Mouse (Mus musculus): ENCODE data around the gene Gm14412.
"Not testable (repeated sequence)": the region's sequence is repeated elsewhere in the genome, so short reads cannot be mapped to it uniquely, and the experiment has no call there.

Gene Gm14412

DNA sequence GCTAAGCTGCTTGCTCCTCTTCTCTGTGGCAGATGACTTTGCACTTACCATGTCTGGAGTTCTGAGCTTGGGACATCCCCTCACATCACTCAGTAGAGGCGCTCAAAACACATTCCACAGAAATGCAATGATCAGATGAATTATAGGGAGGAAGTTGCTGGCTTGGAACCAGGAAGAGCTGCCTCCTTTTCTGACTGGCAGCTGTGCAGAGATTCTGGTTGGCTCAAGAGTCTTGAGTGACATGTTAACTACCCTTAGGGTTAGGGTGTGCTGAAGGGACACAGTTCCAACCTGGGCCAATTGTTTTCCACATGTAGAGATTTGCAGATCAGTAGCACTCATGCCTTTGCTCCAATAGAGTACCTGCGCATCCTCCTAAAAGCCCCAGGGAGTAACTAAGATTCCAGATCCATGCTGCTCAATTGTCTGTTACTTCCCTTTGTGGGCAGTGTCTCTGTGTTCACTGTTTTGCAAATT, at the start of gene Gm14412:
TSS of gene Gm14412 (minus strand) at position 51 of the 477 bp plus-strand sequence.
- DNase-seq (ENCODE audit: low spot score): not testable (repeated sequence)

DNA sequence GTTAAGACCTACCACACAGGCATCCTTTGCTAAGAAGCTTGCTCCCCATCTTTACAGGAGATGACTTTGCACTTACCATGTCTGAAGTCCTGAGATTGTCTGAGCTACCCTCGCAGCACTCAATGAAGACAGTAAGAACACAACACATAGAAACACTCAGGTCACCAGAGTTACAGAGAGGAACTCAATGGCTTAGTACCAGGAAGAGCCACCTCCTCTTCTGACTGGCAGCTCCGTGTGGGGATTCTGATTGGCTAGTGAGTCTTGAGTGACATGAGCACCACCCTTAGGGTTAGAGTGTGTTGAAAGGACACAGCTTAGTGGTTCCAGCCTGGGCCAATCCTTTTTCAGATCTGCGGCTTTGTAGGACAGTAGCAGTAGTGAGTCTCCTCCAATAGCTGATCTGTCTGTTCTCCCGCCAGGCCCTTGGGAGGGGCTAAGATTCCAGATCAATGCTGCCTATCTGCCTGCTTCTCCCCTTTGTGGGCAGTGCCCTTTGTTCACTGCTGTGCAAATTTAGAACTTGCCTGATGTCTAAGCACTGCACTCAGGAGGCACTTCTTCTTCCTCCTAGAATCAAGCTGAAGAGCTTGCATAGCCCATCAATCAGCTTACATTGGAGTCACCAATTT, 5.7 kb upstream of the Gm14412 start:
- DNase-seq (ENCODE audit: low spot score): not testable (repeated sequence)

DNA sequence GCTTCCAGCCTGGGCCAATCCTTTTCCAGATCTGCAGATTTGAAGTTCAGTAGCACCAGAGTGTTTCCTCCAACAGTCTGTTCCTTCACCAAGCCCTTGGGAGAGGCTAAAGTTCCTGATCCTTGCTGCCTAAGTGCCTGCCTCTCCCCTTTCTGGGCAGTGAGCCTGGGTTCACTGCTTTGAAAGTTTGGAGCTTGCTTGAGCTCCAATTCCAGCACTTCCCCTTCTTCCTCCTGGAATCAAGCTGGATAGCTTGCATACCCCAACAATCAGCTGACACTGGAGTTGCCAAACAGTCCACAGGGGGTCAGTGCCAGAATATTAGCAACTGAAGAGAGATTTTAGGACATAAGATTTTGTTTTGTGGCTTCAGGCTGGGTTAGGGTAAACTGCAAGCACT, 2.7 kb downstream of the Gm14412 start:
- DNase-seq (ENCODE audit: low spot score): not testable (repeated sequence)

DNA sequence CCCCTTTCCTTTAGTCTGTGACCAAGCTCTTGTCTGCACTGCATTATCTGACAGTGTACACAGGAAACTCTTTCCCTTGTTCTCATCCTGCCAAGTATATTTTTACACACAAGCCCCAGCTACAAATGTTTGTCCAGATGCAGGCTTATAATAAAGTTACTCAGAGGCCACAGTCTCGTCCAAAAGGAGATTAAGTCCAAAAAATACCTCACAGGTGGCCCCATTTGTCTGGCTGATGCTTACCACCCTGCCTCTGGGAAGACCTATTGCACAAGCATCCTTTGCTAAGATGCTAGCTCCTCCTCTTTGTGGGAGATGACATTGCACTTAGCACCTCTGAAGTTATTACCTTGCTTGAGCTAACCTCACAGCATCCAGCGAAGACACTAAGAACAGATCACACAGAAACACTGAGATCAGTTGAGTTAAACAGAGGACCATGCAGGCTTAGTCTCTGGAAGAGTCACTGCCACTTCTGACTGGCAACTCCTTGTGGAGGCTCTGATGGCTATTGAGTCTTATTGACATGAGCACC, 3.3 kb downstream of the Gm14412 start:
- not testable (repeated sequence) for DNase-seq (ENCODE audit: low spot score)

DNA sequence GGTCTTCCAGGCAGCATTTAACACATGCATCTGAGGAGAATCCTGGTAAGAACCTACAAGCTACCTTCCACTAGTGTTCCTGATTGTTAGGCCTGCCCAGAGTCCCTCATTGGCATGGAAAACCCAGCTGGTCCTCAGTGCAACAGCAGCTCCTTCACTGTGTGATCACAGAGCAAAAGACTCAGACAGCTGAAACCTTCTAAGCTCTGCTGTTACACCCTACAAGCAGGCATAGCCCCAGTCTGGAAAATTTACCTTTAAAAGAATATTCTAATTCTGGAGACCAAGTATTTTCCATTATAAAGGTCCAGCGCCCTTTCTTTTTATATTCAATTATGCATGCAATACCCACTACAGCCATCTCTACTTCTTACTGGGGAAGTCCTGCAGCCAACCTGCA, 5.1 kb downstream of the Gm14412 start:
- DNase-seq (ENCODE audit: low spot score): no peak

DNA sequence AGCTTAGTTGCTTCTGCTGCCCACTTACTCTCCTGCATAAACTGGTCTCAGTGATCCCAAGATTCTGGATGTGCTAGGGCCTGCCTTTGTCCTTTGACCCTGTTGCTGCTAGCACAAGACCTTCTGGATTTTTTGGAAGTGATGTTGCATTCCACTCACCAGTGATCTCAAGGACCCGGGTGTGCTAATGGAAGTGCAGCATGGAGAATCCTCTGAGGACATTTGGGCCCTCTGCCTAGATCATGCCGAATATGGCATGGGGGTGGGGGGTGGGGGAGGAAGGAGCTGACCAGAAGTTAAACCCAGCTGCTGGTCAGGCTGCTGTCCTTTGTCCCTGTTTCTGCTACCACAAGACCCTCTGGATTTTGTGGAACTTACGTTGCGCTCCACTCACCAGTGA, 14.5 kb downstream of the Gm14412 start:
- DNase-seq (ENCODE audit: low spot score): not testable (repeated sequence)

DNA sequence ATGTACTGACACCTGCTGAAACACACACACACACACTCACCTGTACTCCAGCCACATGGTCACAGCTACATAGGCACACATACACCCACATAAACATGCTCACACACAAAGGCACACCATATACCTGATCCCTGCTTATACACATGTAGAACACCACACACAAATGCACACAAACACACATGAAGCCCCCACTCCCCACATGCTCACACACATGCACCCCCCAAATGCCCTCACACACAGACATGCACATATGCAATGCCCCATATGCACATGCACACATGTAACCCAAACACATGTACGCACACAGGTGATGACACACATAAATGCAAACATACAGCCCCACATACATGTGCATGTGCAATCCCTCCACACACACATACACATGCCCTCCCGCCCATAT, 19.1 kb downstream of the Gm14412 start:
- DNase-seq (ENCODE audit: low spot score): not testable (repeated sequence)

DNA sequence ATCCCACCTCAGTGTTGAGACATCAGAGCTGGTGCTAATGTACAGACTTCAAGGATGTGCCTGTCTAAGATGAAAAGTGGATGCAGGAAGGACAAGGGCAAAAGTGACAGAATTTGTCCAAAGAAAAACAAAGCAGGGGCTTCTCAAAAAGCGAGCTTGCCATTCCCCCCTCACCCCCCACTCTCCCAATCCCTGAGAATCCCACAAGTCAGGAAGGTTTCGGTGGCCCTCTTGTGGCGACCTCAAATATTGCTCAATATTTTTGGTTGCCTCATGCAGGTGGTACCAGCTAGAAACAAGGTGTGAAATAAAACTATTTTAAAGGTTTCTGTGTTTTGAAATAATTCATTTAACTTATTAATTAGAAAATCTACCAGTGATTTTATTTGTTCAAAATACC, 40.4 kb downstream of the Gm14412 start:
- DNase-seq (ENCODE audit: low spot score): not testable (repeated sequence)

DNA sequence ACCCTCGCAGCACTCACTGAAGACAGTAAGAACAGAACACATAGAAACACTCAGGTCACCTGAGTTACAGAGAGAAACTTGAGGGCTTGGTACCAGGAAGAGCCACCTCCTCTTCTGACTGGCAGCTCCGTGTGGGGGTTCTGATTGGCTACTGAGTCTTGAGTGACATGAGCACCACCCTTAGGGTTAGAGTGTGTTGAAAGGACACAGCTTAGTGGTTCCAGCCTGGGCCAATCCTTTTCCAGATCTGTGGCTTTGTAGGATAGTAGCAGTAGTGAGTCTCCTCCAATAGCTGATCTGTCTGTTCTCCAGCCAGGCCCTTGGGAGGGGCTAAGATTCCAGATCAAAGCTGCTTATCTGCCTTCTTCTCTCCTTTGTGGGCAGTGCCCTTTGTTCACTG, 46.4 kb downstream of the Gm14412 start:
- peak; percentile 60 for DNase-seq (ENCODE audit: low spot score)

DNA sequence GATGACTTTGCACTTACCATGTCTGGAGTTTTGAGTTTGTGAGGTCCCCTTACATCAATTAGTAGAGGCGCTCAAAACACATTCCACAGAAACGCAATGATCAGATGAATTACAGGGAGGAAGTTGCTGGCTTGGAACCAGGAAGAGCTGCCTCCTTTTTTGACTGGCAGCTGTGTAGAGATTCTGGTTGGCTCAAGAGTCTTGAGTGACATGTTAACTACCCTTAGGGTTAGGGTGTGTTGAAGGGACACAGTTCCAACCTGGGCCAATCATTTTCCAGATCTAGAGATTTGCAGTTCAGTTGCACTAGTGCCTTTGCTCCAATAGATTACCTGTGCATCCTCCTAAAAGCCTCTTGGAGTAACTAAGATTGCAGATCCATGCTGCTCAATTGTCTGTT, 51.9 kb downstream of the Gm14412 start:
- DNase-seq (ENCODE audit: low spot score): not testable (repeated sequence)

DNA sequence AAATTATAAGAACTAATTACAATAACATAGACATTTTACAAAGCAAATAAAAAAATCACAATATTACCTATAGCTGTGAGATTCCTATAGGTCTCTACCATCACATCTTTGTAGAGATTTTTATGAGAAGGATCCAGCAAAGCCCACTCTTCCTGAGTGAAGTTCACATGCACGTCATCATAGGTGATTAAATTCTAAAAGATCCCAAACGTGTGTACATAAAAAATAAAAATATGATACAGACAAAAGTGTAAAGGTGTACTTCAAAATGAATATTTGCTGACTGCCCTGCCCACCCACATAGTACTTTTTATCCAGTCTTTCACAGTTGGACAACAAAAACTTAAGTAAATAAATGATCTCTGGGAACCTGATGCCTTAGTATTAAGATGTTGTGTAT, 57.2 kb downstream of the Gm14412 start, which contains the start of gene Gm14409:
TSS of gene Gm14409 (minus strand) at position 101 of the 400 bp plus-strand sequence.
- DNase-seq (ENCODE audit: low spot score): not testable (repeated sequence)

Measured in testis, postnatal 14 days (tissue).